Mouse (Mus musculus): ENCODE results near the gene Hcst. TPM values are rescaled to one million over a fixed set of nuclear protein-coding genes. Genes with fewer than 3 reads are reported as not detected.

Gene Hcst
- polyA plus RNA-seq (2012), result not detected in 2 replicates

GRCm38 (mm10) chr7:30419561-30420499 is at the start of gene Hcst:
TSS of gene Hcst (minus strand) at chr7:30419854.
- no peak for TF ChIP-seq GATA1 (IDR thresholded peaks at IDR 0.05; ENCODE audit: low read length)

GRCm38 (mm10) chr7:30464816-30465300 is 45.2 kb upstream of the Hcst start:
- no peak for TF ChIP-seq GATA1 (IDR thresholded peaks at IDR 0.05; ENCODE audit: low read length)

GRCm38 (mm10) chr7:30463996-30464395 is 44.3 kb upstream of the Hcst start:
- TF ChIP-seq GATA1 (IDR thresholded peaks at IDR 0.05; ENCODE audit: low read length), result no peak

GRCm38 (mm10) chr7:30463568-30463967 is 43.9 kb upstream of the Hcst start:
- no peak for TF ChIP-seq GATA1 (IDR thresholded peaks at IDR 0.05; ENCODE audit: low read length)

- no peak for TF ChIP-seq GATA1 (IDR thresholded peaks at IDR 0.05; ENCODE audit: low read length)
Measured at GRCm38 (mm10) chr7:30459484-30459883, 39.8 kb upstream of the Hcst start.

GRCm38 (mm10) chr7:30457629-30458330 is 38.1 kb upstream of the Hcst start, which contains the start of the genes Kirrel2 and Nphs1:
TSS of gene Kirrel2 (minus strand) at chr7:30457690.
TSS of gene Nphs1 (plus strand) at chr7:30458315.
- TF ChIP-seq GATA1 (IDR thresholded peaks at IDR 0.05; ENCODE audit: low read length), result no peak

- TF ChIP-seq GATA1 (IDR thresholded peaks at IDR 0.05; ENCODE audit: low read length), result no peak
Measured at GRCm38 (mm10) chr7:30456911-30457628, 37.4 kb upstream of the Hcst start.

- no peak for TF ChIP-seq GATA1 (IDR thresholded peaks at IDR 0.05; ENCODE audit: low read length)
Measured at GRCm38 (mm10) chr7:30456487-30456886, 36.8 kb upstream of the Hcst start.

- no peak for TF ChIP-seq GATA1 (IDR thresholded peaks at IDR 0.05; ENCODE audit: low read length)
Measured at GRCm38 (mm10) chr7:30454259-30454658, 34.6 kb upstream of the Hcst start.

GRCm38 (mm10) chr7:30453766-30454165 is 34.1 kb upstream of the Hcst start:
- no peak for TF ChIP-seq GATA1 (IDR thresholded peaks at IDR 0.05; ENCODE audit: low read length)

- no peak for TF ChIP-seq GATA1 (IDR thresholded peaks at IDR 0.05; ENCODE audit: low read length)
Measured at GRCm38 (mm10) chr7:30453327-30453726, 33.7 kb upstream of the Hcst start.

- no peak for TF ChIP-seq GATA1 (IDR thresholded peaks at IDR 0.05; ENCODE audit: low read length)
Measured at GRCm38 (mm10) chr7:30450241-30450640, 30.6 kb upstream of the Hcst start.

- no peak for TF ChIP-seq GATA1 (IDR thresholded peaks at IDR 0.05; ENCODE audit: low read length)
Measured at GRCm38 (mm10) chr7:30444971-30445751, 25.5 kb upstream of the Hcst start, which contains the start of gene Aplp1. TSS of gene Aplp1 (minus strand) at chr7:30445535.

GRCm38 (mm10) chr7:30444154-30444970 is 24.7 kb upstream of the Hcst start:
- TF ChIP-seq GATA1 (IDR thresholded peaks at IDR 0.05; ENCODE audit: low read length), result no peak

Data from G1E-ER4 (cell line).